Mouse (Mus musculus): ENCODE measurements around the gene Epm2a. TPM values are rescaled to one million over a fixed set of nuclear protein-coding genes. Genes with fewer than 3 reads are reported as not detected.
"Not testable (repeated sequence)": the region's sequence is repeated elsewhere in the genome, so short reads cannot be mapped to it uniquely, and the experiment has no call there.

Epm2a gene
- polyA plus RNA-seq, 1 experiment from 2014 or later, result 0.48 TPM

- no peaks in the 10 kb centered on the region for H3K27me3 ChIP-seq
- no peak overlapping the region for H3K9ac ChIP-seq (replicated peaks)
- no peaks in the 10 kb centered on the region for H3K36me3 ChIP-seq
- no peak overlapping the region for H3K4me3 ChIP-seq
- no peak overlapping the region for H3K27ac ChIP-seq (replicated peaks)
- 77% methylated on average over 18 of the region's 18 CpGs for WGBS
- ATAC-seq (replicated peaks), result no peak
- no peak overlapping the region for H3K4me2 ChIP-seq (replicated peaks)
- H3K9me3 ChIP-seq, result no peaks in the 10 kb centered on the region
- peaks cover 7% of the 10 kb centered on the region for H3K4me1 ChIP-seq
Observed at GRCm38 (mm10) chr10:11344536-11345468, 1.6 kb downstream of the Epm2a start.

- not testable (repeated sequence) for H3K36me3 ChIP-seq; ATAC-seq (replicated peaks); H3K27ac ChIP-seq (replicated peaks); H3K4me2 ChIP-seq (replicated peaks); H3K9me3 ChIP-seq; H3K27me3 ChIP-seq; H3K4me3 ChIP-seq; H3K9ac ChIP-seq (replicated peaks); H3K4me1 ChIP-seq
- 94% methylated on average over 3 of the region's 3 CpGs for WGBS
Observed at GRCm38 (mm10) chr10:11350243-11350974, 7.2 kb downstream of the Epm2a start.

GRCm38 (mm10) chr10:11354609-11355008 is 11.4 kb downstream of the Epm2a start:
- H3K27me3 ChIP-seq, result no peaks in the 10 kb centered on the region
- no peak overlapping the region for H3K4me3 ChIP-seq
- 91% methylated on average over 8 of the region's 8 CpGs for WGBS
- no peaks in the 10 kb centered on the region for H3K36me3 ChIP-seq
- H3K4me2 ChIP-seq (replicated peaks), result no peak overlapping the region
- no peak overlapping the region for H3K27ac ChIP-seq (replicated peaks)
- H3K9me3 ChIP-seq, result no peaks in the 10 kb centered on the region
- ATAC-seq (replicated peaks), result no peak
- H3K4me1 ChIP-seq, result no peaks in the 10 kb centered on the region
- H3K9ac ChIP-seq (replicated peaks), result no peak overlapping the region

- Histone ChIP-seq H3K4me2 (replicated peaks) (no peak overlapping the region), H3K36me3 (no peaks in the 10 kb centered on the region), H3K9ac (replicated peaks) (no peak overlapping the region), H3K27ac (replicated peaks) (no peak overlapping the region), H3K9me3 (no peaks in the 10 kb centered on the region), H3K4me1 (no peaks in the 10 kb centered on the region), H3K27me3 (no peaks in the 10 kb centered on the region), H3K4me3 (no peak overlapping the region)
- ATAC-seq (replicated peaks), result peak; percentile 78; the same call in 1 of the 2 replicates
- WGBS, result 60% methylated on average over 5 of the region's 5 CpGs
Observed at GRCm38 (mm10) chr10:11361985-11362692, 18.9 kb downstream of the Epm2a start.

GRCm38 (mm10) chr10:11362896-11363487 is 19.8 kb downstream of the Epm2a start:
- H3K36me3 ChIP-seq, result no peaks in the 10 kb centered on the region
- H3K27ac ChIP-seq (replicated peaks), result no peak overlapping the region
- no peak overlapping the region for H3K4me3 ChIP-seq
- no peak overlapping the region for H3K9ac ChIP-seq (replicated peaks)
- no peak for ATAC-seq (replicated peaks)
- H3K4me2 ChIP-seq (replicated peaks), result no peak overlapping the region
- no peaks in the 10 kb centered on the region for H3K27me3 ChIP-seq
- WGBS, result 76% methylated on average over 12 of the region's 12 CpGs
- H3K9me3 ChIP-seq, result no peaks in the 10 kb centered on the region
- no peaks in the 10 kb centered on the region for H3K4me1 ChIP-seq

GRCm38 (mm10) chr10:11381302-11381701 is 38.1 kb downstream of the Epm2a start:
- H3K4me3 ChIP-seq, result no peak overlapping the region
- no peaks in the 10 kb centered on the region for H3K4me1 ChIP-seq
- 79% methylated on average over 2 of the region's 2 CpGs for WGBS
- H3K9me3 ChIP-seq, result no peaks in the 10 kb centered on the region
- no peak for ATAC-seq (replicated peaks)
- no peak overlapping the region for H3K4me2 ChIP-seq (replicated peaks)
- no peaks in the 10 kb centered on the region for H3K36me3 ChIP-seq
- no peaks in the 10 kb centered on the region for H3K27me3 ChIP-seq
- H3K9ac ChIP-seq (replicated peaks), result no peak overlapping the region
- no peak overlapping the region for H3K27ac ChIP-seq (replicated peaks)

- Histone ChIP-seq H3K36me3 (no peaks in the 10 kb centered on the region), H3K4me2 (replicated peaks) (no peak overlapping the region), H3K27me3 (no peaks in the 10 kb centered on the region), H3K27ac (replicated peaks) (no peak overlapping the region), H3K4me1 (no peaks in the 10 kb centered on the region), H3K4me3 (no peak overlapping the region), H3K9me3 (no peaks in the 10 kb centered on the region), H3K9ac (replicated peaks) (no peak overlapping the region)
- ATAC-seq (replicated peaks), result no peak
- 86% methylated on average over 5 of the region's 5 CpGs for WGBS
Observed at GRCm38 (mm10) chr10:11410926-11411325, 67.7 kb downstream of the Epm2a start.

- WGBS, result 93% methylated on average over 3 of the region's 3 CpGs
- no peak overlapping the region for H3K4me3 ChIP-seq
- no peak for ATAC-seq (replicated peaks)
Observed at GRCm38 (mm10) chr10:11420071-11420470, 76.9 kb downstream of the Epm2a start.

GRCm38 (mm10) chr10:11429059-11429812 is 86.0 kb downstream of the Epm2a start:
- Histone ChIP-seq H3K9ac (replicated peaks) (no peak overlapping the region), H3K9me3 (no peaks in the 10 kb centered on the region), H3K27me3 (no peaks in the 10 kb centered on the region), H3K4me3 (no peak overlapping the region), H3K27ac (replicated peaks) (no peak overlapping the region), H3K4me2 (replicated peaks) (no peak overlapping the region), H3K36me3 (no peaks in the 10 kb centered on the region), H3K4me1 (no peaks in the 10 kb centered on the region)
- 42% methylated on average over 12 of the region's 12 CpGs for WGBS
- 0 out of 2 replicates have a peak, but pooled peaks have one; percentile 38 for ATAC-seq (replicated peaks)

More at GRCm38 (mm10) chr10:11420071-11420470, 76.9 kb downstream of the Epm2a start:
- no peaks in the 10 kb centered on the region for H3K36me3 ChIP-seq
- no peak overlapping the region for H3K4me2 ChIP-seq (replicated peaks)
- no peaks in the 10 kb centered on the region for H3K4me1 ChIP-seq
- H3K27ac ChIP-seq (replicated peaks), result no peak overlapping the region
- no peaks in the 10 kb centered on the region for H3K9me3 ChIP-seq
- no peak overlapping the region for H3K9ac ChIP-seq (replicated peaks)
- H3K27me3 ChIP-seq, result no peaks in the 10 kb centered on the region

GRCm38 (mm10) chr10:11436961-11437360 is 93.8 kb downstream of the Epm2a start:
- Histone ChIP-seq H3K27ac (replicated peaks) (no peak overlapping the region), H3K4me2 (replicated peaks) (no peak overlapping the region), H3K9me3 (no peaks in the 10 kb centered on the region), H3K4me3 (no peak overlapping the region), H3K36me3 (no peaks in the 10 kb centered on the region), H3K27me3 (no peaks in the 10 kb centered on the region), H3K9ac (replicated peaks) (no peak overlapping the region), H3K4me1 (no peaks in the 10 kb centered on the region)
- ATAC-seq (replicated peaks), result no peak
- WGBS, result 79% methylated on average over 1 of the region's 1 CpGs

GRCm38 (mm10) chr10:11438461-11438860 is 95.3 kb downstream of the Epm2a start:
- no peak for ATAC-seq (replicated peaks)
- no peak overlapping the region for H3K4me2 ChIP-seq (replicated peaks)
- WGBS, result 78% methylated on average over 10 of the region's 10 CpGs
- no peak overlapping the region for H3K9ac ChIP-seq (replicated peaks)
- H3K27me3 ChIP-seq, result no peaks in the 10 kb centered on the region
- H3K27ac ChIP-seq (replicated peaks), result no peak overlapping the region
- no peaks in the 10 kb centered on the region for H3K9me3 ChIP-seq
- no peaks in the 10 kb centered on the region for H3K4me1 ChIP-seq
- no peaks in the 10 kb centered on the region for H3K36me3 ChIP-seq
- no peak overlapping the region for H3K4me3 ChIP-seq
